Mouse (Mus musculus) limb, embryonic 12.5 days (tissue): Measurements from ENCODE around the gene Kirrel3. TPM values are rescaled to one million over a fixed set of nuclear protein-coding genes. Genes with fewer than 3 reads are reported as not detected.

ENCODE experiments used
- ATAC-seq: fragments of 200-750 bp; cut with Nextera tagmentation; 2 replicates; pipeline ENCODE4 v1.8.0; 2017; ENCODE audit warnings: low read depth, moderate TSS enrichment; ENCODE audit not compliant: insufficient number of reproducible peaks, insufficient read depth, low FRiP score, low TSS enrichment
- H3K27ac ChIP-seq: fragments of 300-500 bp; sonication (generic); 2 replicates; pipeline ENCODE4 v1.5.1; 2016; ENCODE audit warnings: mild to moderate bottlenecking, moderate library complexity
- H3K27me3 ChIP-seq: fragments of 300-500 bp; sonication (generic); 2 replicates; pipeline ENCODE4 v1.6.1; 2016; ENCODE audit warnings: mild to moderate bottlenecking, moderate library complexity
- H3K36me3 ChIP-seq: fragments of 300-500 bp; sonication (generic); 2 replicates; pipeline ENCODE4 v1.6.1; 2016; ENCODE audit warnings: mild to moderate bottlenecking, moderate library complexity
- H3K4me1 ChIP-seq: fragments of 300-500 bp; sonication (generic); replicated peaks from 2 replicates; pipeline ENCODE4 v1.6.1; 2016
- H3K4me2 ChIP-seq: fragments of 300-500 bp; sonication (generic); 2 replicates; pipeline ENCODE4 v1.6.1; 2016; ENCODE audit warnings: mild to moderate bottlenecking, moderate library complexity
- H3K4me3 ChIP-seq: fragments of 300-500 bp; sonication (generic); replicated peaks from 2 replicates; pipeline ENCODE4 v1.5.1; 2016; ENCODE audit warnings: mild to moderate bottlenecking
- H3K9ac ChIP-seq: fragments of 300-500 bp; sonication (generic); replicated peaks from 2 replicates; pipeline ENCODE4 v1.6.1; 2016; ENCODE audit warnings: mild to moderate bottlenecking, moderate library complexity
- H3K9me3 ChIP-seq: fragments of 300-500 bp; sonication (generic); 2 replicates; pipeline ENCODE4 v1.6.1; 2016; ENCODE audit warnings: mild to moderate bottlenecking, moderate library complexity
- WGBS: fragments of 180-500 bp; shearing (Covaris S2); methylation state at CpG from one replicate; pipeline ENCODE4 v1.1.7; 2016; 5-methylcytosine and 5-hydroxymethylcytosine counted together
- polyA plus RNA-seq: library from polyadenylated mRNA; unstranded; fragments of >200 nt; fragmentation: Nextera tagmentation; extraction: Ambion mirVana; gene quantifications from 2 replicates; pipeline ENCODE4 v1.2.1, GENCODE M21; 2016

Kirrel3 gene
- polyA plus RNA-seq, 1 experiment from 2014 or later, result 7.8 TPM

DNA sequence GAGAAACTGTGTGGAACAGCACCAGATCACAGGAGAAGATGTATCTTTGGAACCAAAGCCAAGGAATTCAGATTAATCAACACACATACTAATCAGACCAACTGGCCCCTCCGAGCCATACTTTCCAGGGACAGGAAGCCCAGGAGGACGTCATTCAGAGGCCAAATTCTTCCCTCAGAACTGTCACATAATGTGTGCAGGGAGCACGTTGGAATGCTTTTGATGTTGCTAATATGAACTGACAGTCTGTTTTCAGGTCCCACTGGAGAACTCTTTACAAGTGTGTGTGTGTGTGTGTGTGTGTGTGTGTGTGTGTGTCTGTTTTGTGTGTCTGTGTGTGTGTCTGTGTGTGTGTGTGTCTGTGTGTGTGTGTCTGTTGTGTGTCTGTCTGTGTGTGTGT is 345.0 kb downstream of the Kirrel3 start:
- H3K4me2 ChIP-seq, result no peak overlapping the region
- no peaks in the 10 kb centered on the region for H3K4me1 ChIP-seq
- H3K9me3 ChIP-seq, result no peaks in the 10 kb centered on the region
- 34% methylated on average over 3 of the region's 3 CpGs for WGBS
- H3K9ac ChIP-seq, result no peak overlapping the region
- no peaks in the 10 kb centered on the region for H3K36me3 ChIP-seq
- no peak overlapping the region for H3K27ac ChIP-seq
- H3K4me3 ChIP-seq, result no peak overlapping the region
- ATAC-seq, result no peak
- 0 out of 2 replicates have a peak, but pooled peaks cover 4% of the 10 kb centered on the region for H3K27me3 ChIP-seq

DNA sequence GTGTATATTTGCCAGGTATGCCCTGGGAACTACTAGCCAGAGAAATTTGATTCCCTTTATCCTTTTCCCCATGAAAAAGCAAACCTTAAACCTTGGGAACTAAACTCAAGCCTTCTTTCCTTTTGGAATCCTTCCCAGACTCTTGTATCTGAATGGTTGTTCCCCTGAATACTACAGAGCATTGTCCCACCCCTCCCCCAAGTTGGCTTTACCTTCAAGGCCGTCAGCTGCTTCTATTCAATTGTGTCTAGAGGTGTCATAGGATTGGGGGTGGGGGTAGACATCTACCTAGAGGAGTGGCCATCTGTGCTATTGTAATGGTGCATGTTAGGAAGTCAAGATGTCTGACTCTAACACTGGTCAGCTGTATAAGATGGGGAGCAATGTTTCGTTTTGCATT is 351.1 kb downstream of the Kirrel3 start:
- H3K9me3 ChIP-seq, result no peaks in the 10 kb centered on the region
- H3K4me1 ChIP-seq, result no peaks in the 10 kb centered on the region
- H3K4me3 ChIP-seq, result no peak overlapping the region
- H3K27ac ChIP-seq, result no peak overlapping the region
- no peaks in the 10 kb centered on the region for H3K36me3 ChIP-seq
- no peak overlapping the region for H3K9ac ChIP-seq
- WGBS, result 78% methylated on average over 2 of the region's 2 CpGs
- no peak overlapping the region for H3K4me2 ChIP-seq
- ATAC-seq, result no peak
- no peaks in the 10 kb centered on the region for H3K27me3 ChIP-seq

DNA sequence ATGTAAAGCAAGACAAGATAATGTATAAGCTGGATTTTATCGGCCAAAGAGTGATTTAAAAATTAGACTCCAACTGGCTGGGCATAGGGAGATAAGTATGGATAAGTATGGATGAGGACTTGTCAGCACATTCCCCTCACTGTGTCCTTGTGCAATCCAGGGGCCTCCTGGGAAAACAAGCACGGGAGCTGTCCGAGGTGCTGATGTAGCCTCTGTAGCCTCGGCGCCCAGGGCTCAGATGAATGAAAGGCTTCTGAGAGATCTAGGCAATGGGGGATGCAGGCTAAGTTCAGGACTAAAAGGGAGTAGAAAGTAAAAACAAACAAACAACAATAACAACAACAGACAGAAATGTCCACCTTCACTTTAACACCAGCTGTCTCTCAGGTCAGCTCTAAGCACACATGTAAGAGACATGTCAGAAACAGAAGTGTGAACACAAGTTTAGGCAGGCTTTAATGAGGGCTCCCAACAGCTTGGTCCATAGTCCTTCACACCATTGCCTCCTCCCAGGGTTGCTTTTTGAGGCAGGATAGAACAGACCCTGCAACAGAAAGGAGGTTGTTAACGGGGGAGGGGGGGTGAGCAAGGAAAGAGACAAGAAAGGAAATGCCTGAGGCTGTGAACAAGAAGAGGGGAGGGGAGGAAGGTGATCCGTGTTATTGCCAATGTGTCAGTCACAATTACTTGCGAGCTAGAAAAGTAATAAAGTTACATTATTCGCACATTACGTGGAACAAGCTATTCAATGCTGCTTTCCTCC is 352.2 kb downstream of the Kirrel3 start:
- Histone ChIP-seq H3K27ac (no peak overlapping the region), H3K27me3 (no peaks in the 10 kb centered on the region), H3K9me3 (no peaks in the 10 kb centered on the region), H3K4me3 (no peak overlapping the region), H3K36me3 (no peaks in the 10 kb centered on the region), H3K4me2 (no peak overlapping the region), H3K9ac (no peak overlapping the region), H3K4me1 (no peaks in the 10 kb centered on the region)
- 41% methylated on average over 10 of the region's 10 CpGs for WGBS
- ATAC-seq, result no peak

DNA sequence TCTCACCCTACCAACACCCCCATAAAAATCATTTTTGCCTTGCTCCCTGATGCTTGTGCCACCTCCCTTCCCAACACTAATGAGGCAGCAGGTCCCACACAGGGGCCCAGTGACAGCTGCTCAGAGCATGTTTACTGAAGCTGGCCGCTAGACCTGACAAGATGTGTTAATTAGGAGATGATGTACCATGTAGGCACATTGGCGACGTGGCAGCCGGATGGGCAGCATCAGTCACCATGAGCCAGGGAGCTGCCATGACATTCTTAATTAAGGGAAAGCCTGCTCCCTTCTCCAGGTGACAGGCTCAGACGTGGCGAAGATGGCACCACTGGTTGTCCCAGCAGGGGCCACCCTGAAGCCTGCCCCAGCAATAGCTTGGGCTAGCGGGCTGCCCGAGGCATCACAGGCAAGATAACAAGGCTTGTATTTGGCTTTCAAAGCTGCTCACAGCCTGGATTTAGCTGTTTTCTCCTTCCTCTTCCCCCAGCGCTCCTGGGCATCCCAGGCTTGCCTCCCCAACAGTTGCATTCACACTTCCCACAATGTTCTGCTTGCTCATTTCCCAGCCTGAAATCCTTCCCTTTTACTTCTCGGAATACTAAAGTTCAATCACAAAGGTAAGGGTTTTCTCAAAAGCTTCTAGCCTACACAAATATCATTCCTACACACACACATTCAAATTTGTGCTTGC is 357.7 kb downstream of the Kirrel3 start:
- H3K9ac ChIP-seq, result no peak overlapping the region
- no peaks in the 10 kb centered on the region for H3K36me3 ChIP-seq
- H3K4me1 ChIP-seq, result no peaks in the 10 kb centered on the region
- H3K4me3 ChIP-seq, result no peak overlapping the region
- ATAC-seq, result no peak
- H3K27me3 ChIP-seq, result no peaks in the 10 kb centered on the region
- no peak overlapping the region for H3K27ac ChIP-seq
- H3K4me2 ChIP-seq, result no peak overlapping the region
- 75% methylated on average over 10 of the region's 10 CpGs for WGBS
- H3K9me3 ChIP-seq, result no peaks in the 10 kb centered on the region

DNA sequence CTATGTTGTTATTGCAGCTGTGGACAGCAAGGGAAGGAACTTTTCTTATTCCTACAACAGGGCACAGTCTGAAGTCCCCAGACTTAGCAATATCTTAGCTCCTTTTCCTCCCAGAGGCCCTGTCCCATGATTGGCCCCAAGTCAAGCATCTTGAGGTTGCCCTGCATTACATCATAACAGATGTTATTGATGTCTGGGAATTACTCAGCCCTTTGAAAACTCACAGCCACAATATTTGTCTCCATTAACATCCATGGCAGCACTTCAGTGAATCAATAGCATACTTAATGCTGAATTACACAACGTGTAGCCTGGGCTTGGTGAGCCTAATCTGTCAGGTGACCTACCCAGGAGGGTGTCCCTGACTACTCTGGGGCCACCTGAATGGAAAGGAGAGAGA is 360.7 kb downstream of the Kirrel3 start:
- H3K4me1 ChIP-seq, result no peaks in the 10 kb centered on the region
- no peak overlapping the region for H3K4me3 ChIP-seq
- no peaks in the 10 kb centered on the region for H3K27me3 ChIP-seq
- WGBS, result 50% methylated on average over 1 of the region's 1 CpGs
- no peak overlapping the region for H3K27ac ChIP-seq
- no peak overlapping the region for H3K9ac ChIP-seq
- no peaks in the 10 kb centered on the region for H3K9me3 ChIP-seq
- no peaks in the 10 kb centered on the region for H3K36me3 ChIP-seq
- H3K4me2 ChIP-seq, result no peak overlapping the region
- no peak for ATAC-seq

DNA sequence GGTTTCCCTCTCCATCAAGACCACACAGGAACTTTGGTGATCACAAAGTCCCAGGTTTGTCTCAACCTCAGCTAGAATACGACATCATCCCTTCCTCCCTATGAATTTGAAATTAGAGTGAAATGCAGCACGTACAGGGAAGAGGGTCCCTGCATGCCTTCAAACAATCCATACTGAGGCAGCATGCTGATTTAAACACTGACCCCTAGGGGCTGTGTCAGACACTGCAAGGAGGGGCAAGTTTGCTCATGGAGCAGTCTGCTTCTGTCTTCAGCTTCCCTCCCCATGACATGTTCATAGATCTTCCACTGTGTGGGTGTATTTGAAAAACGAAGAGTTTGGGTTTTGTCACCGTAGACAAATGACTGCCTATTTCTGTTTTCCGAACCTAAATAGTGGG is 362.0 kb downstream of the Kirrel3 start:
- Histone ChIP-seq H3K27ac (no peak overlapping the region), H3K4me3 (no peak overlapping the region), H3K4me1 (no peaks in the 10 kb centered on the region), H3K9me3 (no peaks in the 10 kb centered on the region), H3K9ac (no peak overlapping the region), H3K4me2 (no peak overlapping the region), H3K27me3 (no peaks in the 10 kb centered on the region), H3K36me3 (no peaks in the 10 kb centered on the region)
- WGBS, result 57% methylated on average over 5 of the region's 5 CpGs
- no peak for ATAC-seq

DNA sequence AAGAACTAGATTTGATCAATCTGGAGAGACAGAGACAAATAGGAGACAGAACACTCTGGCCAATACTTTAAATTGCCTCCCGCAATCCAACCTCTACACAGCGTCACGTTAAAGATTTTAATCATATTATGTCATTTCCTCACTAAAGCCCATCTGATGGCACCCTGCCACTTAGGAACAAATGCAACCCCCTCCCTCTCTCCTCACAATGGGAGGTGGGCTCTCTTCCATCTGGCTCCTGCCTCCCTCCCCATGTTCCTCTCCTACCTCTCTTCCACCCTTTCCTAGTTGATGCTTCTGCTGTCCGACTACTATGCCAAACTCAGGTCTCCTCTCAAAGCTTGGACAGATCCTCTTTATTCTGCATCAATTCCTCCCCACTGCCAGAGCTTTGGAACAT is 365.4 kb downstream of the Kirrel3 start:
- H3K27me3 ChIP-seq, result no peaks in the 10 kb centered on the region
- H3K27ac ChIP-seq, result no peak overlapping the region
- no peaks in the 10 kb centered on the region for H3K36me3 ChIP-seq
- no peak overlapping the region for H3K9ac ChIP-seq
- no peak overlapping the region for H3K4me3 ChIP-seq
- no peaks in the 10 kb centered on the region for H3K4me1 ChIP-seq
- H3K9me3 ChIP-seq, result no peaks in the 10 kb centered on the region
- ATAC-seq, result no peak
- H3K4me2 ChIP-seq, result no peak overlapping the region
- WGBS, result 83% methylated on average over 4 of the region's 4 CpGs

DNA sequence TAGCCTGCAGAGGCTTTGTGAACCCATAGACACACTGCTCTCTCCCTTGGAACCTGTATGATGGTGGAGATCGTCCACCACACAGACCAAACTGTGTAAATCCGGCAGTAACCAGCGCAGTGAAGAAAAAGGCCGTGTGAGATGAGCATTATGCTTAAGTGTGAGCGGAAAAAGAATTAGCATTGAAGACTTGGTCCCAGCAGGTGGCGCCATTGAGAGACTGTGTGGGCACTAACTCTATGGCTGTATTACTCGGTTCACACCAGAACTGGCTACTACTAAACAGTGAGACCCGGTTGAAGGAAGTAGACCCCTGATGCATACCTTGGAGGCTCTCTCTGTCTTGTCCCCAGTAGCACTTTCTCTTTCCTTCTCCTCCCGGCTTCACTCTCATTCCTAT is 371.9 kb downstream of the Kirrel3 start:
- Histone ChIP-seq H3K4me1 (no peaks in the 10 kb centered on the region), H3K4me3 (no peak overlapping the region), H3K9me3 (no peaks in the 10 kb centered on the region), H3K9ac (no peak overlapping the region), H3K4me2 (no peak overlapping the region), H3K36me3 (no peaks in the 10 kb centered on the region), H3K27me3 (no peaks in the 10 kb centered on the region), H3K27ac (no peak overlapping the region)
- WGBS, result 70% methylated on average over 9 of the region's 9 CpGs
- ATAC-seq, result no peak

DNA sequence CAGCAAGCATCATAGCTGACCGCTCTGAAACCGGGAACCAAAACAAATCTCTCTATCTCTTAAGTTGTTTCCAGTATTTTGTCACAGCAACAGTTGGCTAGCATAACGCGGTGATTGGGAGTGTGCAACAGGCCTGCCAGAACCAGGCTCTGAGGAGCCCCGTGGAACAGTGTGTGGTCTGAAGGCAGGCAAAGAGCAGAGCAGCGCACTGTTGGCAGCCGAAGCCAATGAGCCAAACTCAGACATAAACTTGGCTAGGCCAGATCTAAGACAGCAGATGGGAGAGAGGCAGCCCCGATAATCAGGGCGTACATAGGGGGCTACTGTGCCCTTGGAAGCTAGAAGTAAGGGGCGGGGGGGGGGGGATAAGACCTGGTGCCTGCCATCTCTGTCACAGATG is 372.4 kb downstream of the Kirrel3 start:
- H3K9ac ChIP-seq, result no peak overlapping the region
- no peak for ATAC-seq
- 92% methylated on average over 10 of the region's 10 CpGs for WGBS
- no peak overlapping the region for H3K4me3 ChIP-seq
- H3K36me3 ChIP-seq, result no peaks in the 10 kb centered on the region
- no peaks in the 10 kb centered on the region for H3K27me3 ChIP-seq
- no peaks in the 10 kb centered on the region for H3K9me3 ChIP-seq
- H3K27ac ChIP-seq, result no peak overlapping the region
- H3K4me1 ChIP-seq, result no peaks in the 10 kb centered on the region
- no peak overlapping the region for H3K4me2 ChIP-seq

DNA sequence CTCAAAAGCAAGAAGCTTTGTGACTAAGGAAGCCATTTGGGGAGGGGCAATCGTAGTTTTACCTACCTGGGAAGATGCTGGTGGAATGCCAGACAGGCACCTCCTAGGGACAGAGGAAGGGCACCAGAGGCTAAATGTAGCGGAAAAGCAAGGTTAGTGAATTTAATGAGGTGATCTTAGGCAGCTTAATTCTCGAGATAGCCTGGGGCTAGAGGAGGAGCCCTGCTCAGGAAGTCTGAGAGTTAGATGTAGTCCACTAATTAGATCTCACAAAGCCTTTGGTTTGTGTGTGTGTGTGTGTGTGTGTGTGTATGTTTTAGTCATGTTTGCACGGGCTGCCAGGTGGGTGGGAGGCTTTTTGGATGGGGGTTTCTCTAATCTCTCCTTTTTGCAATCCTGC is 375.2 kb downstream of the Kirrel3 start:
- no peak overlapping the region for H3K4me3 ChIP-seq
- H3K9ac ChIP-seq, result no peak overlapping the region
- no peaks in the 10 kb centered on the region for H3K4me1 ChIP-seq
- WGBS, result 15% methylated on average over 4 of the region's 4 CpGs
- no peak overlapping the region for H3K4me2 ChIP-seq
- H3K27me3 ChIP-seq, result no peaks in the 10 kb centered on the region
- no peaks in the 10 kb centered on the region for H3K36me3 ChIP-seq
- no peak for ATAC-seq
- no peak overlapping the region for H3K27ac ChIP-seq
- H3K9me3 ChIP-seq, result no peaks in the 10 kb centered on the region

DNA sequence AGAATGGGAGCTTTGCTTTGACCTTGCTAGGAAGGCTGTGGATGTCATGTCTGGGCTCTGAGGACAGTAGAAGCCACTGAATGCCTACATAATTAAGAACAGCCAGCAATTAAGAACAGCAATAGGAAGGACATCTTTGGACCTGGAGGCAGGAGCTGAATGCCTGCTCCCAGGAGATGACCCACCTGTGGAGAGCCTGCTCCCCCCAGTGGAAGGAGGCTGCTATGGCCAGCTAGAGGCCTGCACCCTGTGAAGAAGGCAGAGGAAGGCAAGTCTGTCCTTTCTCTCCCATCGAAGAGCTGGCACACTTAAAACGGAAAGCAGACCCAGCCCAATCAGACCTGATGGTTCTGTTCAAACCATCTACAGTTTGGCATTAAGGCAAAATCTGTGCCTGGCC is 376.1 kb downstream of the Kirrel3 start:
- no peak overlapping the region for H3K4me2 ChIP-seq
- no peak for ATAC-seq

DNA sequence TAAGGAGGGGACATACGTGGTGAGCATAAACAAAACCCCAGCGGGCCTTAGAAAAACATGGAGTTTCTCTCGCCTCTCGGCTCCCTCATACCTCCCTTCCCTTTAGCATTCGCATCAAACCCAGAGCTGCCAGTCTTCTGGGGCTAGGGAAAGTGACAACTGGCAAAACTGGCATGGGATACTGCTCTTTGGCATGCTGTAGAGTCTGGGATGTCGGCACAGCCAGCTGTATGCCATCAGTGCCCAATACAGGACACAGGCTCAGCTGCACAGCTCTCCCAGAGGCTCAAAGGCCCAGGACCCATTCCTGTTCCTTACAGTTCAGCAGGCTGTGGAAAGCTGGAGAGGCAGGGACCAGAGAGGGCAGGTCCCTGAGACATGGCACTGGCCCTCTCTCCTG is 379.9 kb downstream of the Kirrel3 start:
- Histone ChIP-seq H3K4me2 (no peak overlapping the region), H3K4me1 (no peaks in the 10 kb centered on the region), H3K4me3 (no peak overlapping the region), H3K27ac (no peak overlapping the region), H3K27me3 (0 out of 2 replicates have a peak, but pooled peaks cover under 1% of the 10 kb centered on the region), H3K9ac (no peak overlapping the region), H3K9me3 (no peaks in the 10 kb centered on the region), H3K36me3 (no peaks in the 10 kb centered on the region)
- WGBS, result 80% methylated on average over 6 of the region's 6 CpGs
- ATAC-seq, result no peak

More for the DNA sequence above, 376.1 kb downstream of the Kirrel3 start:
- no peaks in the 10 kb centered on the region for H3K9me3 ChIP-seq
- no peak overlapping the region for H3K4me3 ChIP-seq
- no peaks in the 10 kb centered on the region for H3K4me1 ChIP-seq
- no peaks in the 10 kb centered on the region for H3K36me3 ChIP-seq
- no peak overlapping the region for H3K9ac ChIP-seq
- 46% methylated on average over 2 of the region's 2 CpGs for WGBS
- H3K27ac ChIP-seq, result no peak overlapping the region
- no peaks in the 10 kb centered on the region for H3K27me3 ChIP-seq
